12 mouse cellular contexts compared by ENCODE assay signal in genomic region chrX:99324546-99325170, GRCm38 (mm10).
DNase-seq lines count a peak whose midpoint lies in the region; ATAC-seq and TF ChIP-seq lines count a peak whose summit lies in the region.
"Had no signal": no experiment of that assay in that cellular context is flagged by ENCODE, and none has a peak within 500 bp of the region (broad histone marks: within the 10 kb centered on the region; RNA-seq: fewer than 3 reads in every experiment).

No protein-coding gene starts in this region.

- H3K27ac ChIP-seq in kidney, embryonic 15.5 days = peak overlapping the region; percentile 69
- H3K27ac ChIP-seq in forebrain, embryonic 14.5 days (ENCODE audit: low read depth, low read length) = peak overlapping the region; percentile 72; the same call in 1 of the 2 replicates

- in situ Hi-C loops in Patski (cut with MboI; ENCODE audit: low pct_unique_long_range_greater_than_20kb) = no loop called here

- intact Hi-C loops in heart, postnatal 25 days (cut with DNase I) = no loop called here

- 57% methylated on average over 6 of the region's 6 CpGs for WGBS in kidney, embryonic 15.5 days
- 55% methylated on average over 6 of the region's 6 CpGs for WGBS in forebrain, embryonic 14.5 days

- H3K9ac ChIP-seq in kidney, embryonic 15.5 days = no peak overlapping the region
- H3K9ac ChIP-seq in forebrain, embryonic 14.5 days (ENCODE audit: low read length) = no peak overlapping the region

- CTCF ChIA-PET in Patski (lab: Charles Lee) = interaction anchor here (1.2 to 1.5 kb wide), 2 partner anchors 23 to 28 kb away, joined by 3 read pairs; no protein-coding TSS in a partner anchor

- peaks cover 55% of the 10 kb centered on the region for H3K27me3 ChIP-seq in kidney, embryonic 15.5 days
- peaks cover 4% of the 10 kb centered on the region for H3K27me3 ChIP-seq in Patski
- 0 out of 2 replicates have a peak, but pooled peaks cover 3% of the 10 kb centered on the region for H3K27me3 ChIP-seq in forebrain, embryonic 14.5 days (replicated peaks; ENCODE audit: control insufficient read depth, insufficient read depth, low read length)

- no peak overlapping the region for H3K4me2 ChIP-seq in kidney, embryonic 15.5 days
- H3K4me2 ChIP-seq in forebrain, embryonic 14.5 days (ENCODE audit: low read length) = no peak overlapping the region

- H3K9me3 ChIP-seq in kidney, embryonic 15.5 days (replicated peaks) = no peaks in the 10 kb centered on the region
- no peaks in the 10 kb centered on the region for H3K9me3 ChIP-seq in forebrain, embryonic 14.5 days (replicated peaks; ENCODE audit: control insufficient read depth, low read length)

- POLR2A ChIA-PET in Patski (lab: Charles Lee) = no interaction called here

- H3K4me3 ChIP-seq in kidney, embryonic 15.5 days (replicated peaks) = no peak overlapping the region
- H3K4me3 ChIP-seq in forebrain, embryonic 14.5 days (ENCODE audit: low read depth, low read length) = no peak overlapping the region
- H3K4me3 ChIP-seq: myocyte had no signal

- H3K36me3 ChIP-seq in kidney, embryonic 15.5 days = no peaks in the 10 kb centered on the region
- no peaks in the 10 kb centered on the region for H3K36me3 ChIP-seq in forebrain, embryonic 14.5 days (ENCODE audit: control insufficient read depth, insufficient read depth, low read length)

- peaks cover 37% of the 10 kb centered on the region for H3K4me1 ChIP-seq in kidney, embryonic 15.5 days
- peaks cover 10% of the 10 kb centered on the region; the same call in 1 of the 2 replicates for H3K4me1 ChIP-seq in forebrain, embryonic 14.5 days (ENCODE audit: control insufficient read depth, insufficient read depth, low read length)

- no peak for ATAC-seq in kidney, embryonic 15.5 days (replicated peaks; ENCODE audit: low FRiP score)
- ATAC-seq in Patski = peak; percentile 58
- ATAC-seq in forebrain, embryonic 14.5 days = no peak
- ATAC-seq in erythroid progenitor cell, adult 5-6 weeks (replicated peaks; ENCODE audit: low FRiP score, poor library complexity, severe bottlenecking) = no peak

- TF ChIP-seq CTCF in Patski (IDR thresholded peaks at IDR 0.05) = no peak

- DNase-seq in heart, adult 11 months = peak; percentile 84
- DNase-seq in heart, postnatal 25 days (ENCODE audit: low spot score) = no peak
- DNase-seq in kidney, adult 8-10 months = no peak
- DNase-seq in Patski (ENCODE audit: low read depth, low spot score) = no peak
- DNase-seq in forebrain, embryonic 14.5 days (ENCODE audit: low spot score) = no peak
- no peak for DNase-seq in cerebellum, adult 11-12 months
- DNase-seq: cerebellum, adult 18-20 months; right cerebral cortex, postnatal 14 days; thymus, adult 18-20 months had no signal
